Mouse (Mus musculus): ENCODE measurements at regions not wholly inside any gene's neighbourhood (a gene's known extent, or its start where the extent isn't known, plus 50 kb on each side); places are given as distances from the start of the nearest gene placed in this dataset.

GRCm38 (mm10) chr4:131217571-131218155 lies 273.5 kb downstream of the Matn1 start:
- no peak for ATAC-seq (replicated peaks; ENCODE audit: low FRiP score)
- no peaks in the 10 kb centered on the region for H3K36me3 ChIP-seq (ENCODE audit: control insufficient read depth, insufficient read depth, low read length)

GRCm38 (mm10) chr4:131220966-131221365 lies 276.8 kb downstream of the Matn1 start:
- 82% methylated on average over 10 of the region's 10 CpGs for WGBS

More at GRCm38 (mm10) chr4:131217571-131218155, 273.5 kb downstream of the Matn1 start:
- H3K9me3 ChIP-seq (ENCODE audit: control insufficient read depth, low read length), result no peaks in the 10 kb centered on the region
- H3K4me2 ChIP-seq, result no peak overlapping the region
- 0 out of 2 replicates have a peak, but pooled peaks cover 3% of the 10 kb centered on the region for H3K4me1 ChIP-seq (replicated peaks; ENCODE audit: control insufficient read depth, insufficient read depth, low read length)
- no peak for DNase-seq (ENCODE audit: low spot score)
- no peak overlapping the region for H3K4me3 ChIP-seq (ENCODE audit: low read depth, low read length)
- H3K9ac ChIP-seq (ENCODE audit: low read depth, low read length), result no peak overlapping the region
- H3K27me3 ChIP-seq (replicated peaks; ENCODE audit: control insufficient read depth, insufficient read depth, low read length), result no peaks in the 10 kb centered on the region
- WGBS, result 47% methylated on average over 7 of the region's 7 CpGs
- no peak overlapping the region for H3K27ac ChIP-seq (ENCODE audit: low read depth, low read length)

GRCm38 (mm10) chr4:131230361-131230760 lies 286.2 kb downstream of the Matn1 start:
- Histone ChIP-seq H3K27me3 (replicated peaks; ENCODE audit: control insufficient read depth, insufficient read depth, low read length) (no peaks in the 10 kb centered on the region), H3K36me3 (ENCODE audit: control insufficient read depth, insufficient read depth, low read length) (no peaks in the 10 kb centered on the region), H3K9ac (ENCODE audit: low read depth, low read length) (no peak overlapping the region), H3K4me2 (no peak overlapping the region), H3K27ac (ENCODE audit: low read depth, low read length) (no peak overlapping the region), H3K4me1 (replicated peaks; ENCODE audit: control insufficient read depth, insufficient read depth, low read length) (no peaks in the 10 kb centered on the region), H3K4me3 (ENCODE audit: low read depth, low read length) (no peak overlapping the region), H3K9me3 (ENCODE audit: control insufficient read depth, low read length) (no peaks in the 10 kb centered on the region)
- ATAC-seq (replicated peaks; ENCODE audit: low FRiP score) (no peak), DNase-seq (ENCODE audit: low spot score) (no peak)
- WGBS, result 93% methylated on average over 5 of the region's 5 CpGs

More at GRCm38 (mm10) chr4:131220966-131221365, 276.8 kb downstream of the Matn1 start:
- no peak overlapping the region for H3K9ac ChIP-seq (ENCODE audit: low read depth, low read length)
- H3K36me3 ChIP-seq (ENCODE audit: control insufficient read depth, insufficient read depth, low read length), result no peaks in the 10 kb centered on the region
- H3K9me3 ChIP-seq (ENCODE audit: control insufficient read depth, low read length), result no peaks in the 10 kb centered on the region
- H3K4me3 ChIP-seq (ENCODE audit: low read depth, low read length), result no peak overlapping the region
- DNase-seq (ENCODE audit: low spot score) (no peak), ATAC-seq (replicated peaks; ENCODE audit: low FRiP score) (no peak)
- no peak overlapping the region for H3K4me2 ChIP-seq
- H3K27ac ChIP-seq (ENCODE audit: low read depth, low read length), result no peak overlapping the region
- H3K4me1 ChIP-seq (replicated peaks; ENCODE audit: control insufficient read depth, insufficient read depth, low read length), result 0 out of 2 replicates have a peak, but pooled peaks cover 3% of the 10 kb centered on the region
- H3K27me3 ChIP-seq (replicated peaks; ENCODE audit: control insufficient read depth, insufficient read depth, low read length), result no peaks in the 10 kb centered on the region

- H3K4me1 ChIP-seq (replicated peaks; ENCODE audit: control insufficient read depth, insufficient read depth, low read length), result no peaks in the 10 kb centered on the region
- DNase-seq (ENCODE audit: low spot score), result no peak
- H3K36me3 ChIP-seq (ENCODE audit: control insufficient read depth, insufficient read depth, low read length), result no peaks in the 10 kb centered on the region
- 59% methylated on average over 4 of the region's 4 CpGs for WGBS
- no peak overlapping the region for H3K9ac ChIP-seq (ENCODE audit: low read depth, low read length)
- ATAC-seq (replicated peaks; ENCODE audit: low FRiP score), result no peak
- H3K27ac ChIP-seq (ENCODE audit: low read depth, low read length), result no peak overlapping the region
- H3K27me3 ChIP-seq (replicated peaks; ENCODE audit: control insufficient read depth, insufficient read depth, low read length), result no peaks in the 10 kb centered on the region
- no peak overlapping the region for H3K4me3 ChIP-seq (ENCODE audit: low read depth, low read length)
- no peak overlapping the region for H3K4me2 ChIP-seq
- no peaks in the 10 kb centered on the region for H3K9me3 ChIP-seq (ENCODE audit: control insufficient read depth, low read length)
Measured at GRCm38 (mm10) chr4:131236611-131237031, 292.4 kb downstream of the Matn1 start.

- Histone ChIP-seq H3K36me3 (ENCODE audit: control insufficient read depth, insufficient read depth, low read length) (no peaks in the 10 kb centered on the region), H3K9me3 (ENCODE audit: control insufficient read depth, low read length) (no peaks in the 10 kb centered on the region), H3K27ac (ENCODE audit: low read depth, low read length) (no peak overlapping the region), H3K27me3 (replicated peaks; ENCODE audit: control insufficient read depth, insufficient read depth, low read length) (no peaks in the 10 kb centered on the region), H3K4me1 (replicated peaks; ENCODE audit: control insufficient read depth, insufficient read depth, low read length) (no peaks in the 10 kb centered on the region), H3K9ac (ENCODE audit: low read depth, low read length) (no peak overlapping the region), H3K4me2 (no peak overlapping the region), H3K4me3 (ENCODE audit: low read depth, low read length) (no peak overlapping the region)
- WGBS, result 72% methylated on average over 3 of the region's 3 CpGs
- DNase-seq (ENCODE audit: low spot score) (no peak), ATAC-seq (replicated peaks; ENCODE audit: low FRiP score) (no peak)
Measured at GRCm38 (mm10) chr4:131238591-131238990, 294.4 kb downstream of the Matn1 start.

GRCm38 (mm10) chr4:131239132-131239531 lies 294.9 kb downstream of the Matn1 start:
- H3K9me3 ChIP-seq (ENCODE audit: control insufficient read depth, low read length), result no peaks in the 10 kb centered on the region
- ATAC-seq (replicated peaks; ENCODE audit: low FRiP score) (no peak), DNase-seq (ENCODE audit: low spot score) (no peak)
- H3K4me3 ChIP-seq (ENCODE audit: low read depth, low read length), result no peak overlapping the region
- H3K4me2 ChIP-seq, result no peak overlapping the region
- H3K27ac ChIP-seq (ENCODE audit: low read depth, low read length), result no peak overlapping the region
- H3K4me1 ChIP-seq (replicated peaks; ENCODE audit: control insufficient read depth, insufficient read depth, low read length), result no peaks in the 10 kb centered on the region
- H3K36me3 ChIP-seq (ENCODE audit: control insufficient read depth, insufficient read depth, low read length), result no peaks in the 10 kb centered on the region
- no peak overlapping the region for H3K9ac ChIP-seq (ENCODE audit: low read depth, low read length)
- WGBS, result 71% methylated on average over 5 of the region's 5 CpGs
- no peaks in the 10 kb centered on the region for H3K27me3 ChIP-seq (replicated peaks; ENCODE audit: control insufficient read depth, insufficient read depth, low read length)

- Histone ChIP-seq H3K4me3 (ENCODE audit: low read depth, low read length) (no peak overlapping the region), H3K27ac (ENCODE audit: low read depth, low read length) (no peak overlapping the region)
- no peak for ATAC-seq (replicated peaks; ENCODE audit: low FRiP score)
Measured at GRCm38 (mm10) chr4:131240457-131240856, 296.3 kb downstream of the Matn1 start.

GRCm38 (mm10) chr4:131242250-131242649 lies 298.1 kb downstream of the Matn1 start:
- no peak overlapping the region for H3K4me2 ChIP-seq
- 60% methylated on average over 4 of the region's 4 CpGs for WGBS
- H3K27ac ChIP-seq (ENCODE audit: low read depth, low read length), result no peak overlapping the region
- DNase-seq (ENCODE audit: low spot score) (no peak), ATAC-seq (replicated peaks; ENCODE audit: low FRiP score) (no peak)
- no peaks in the 10 kb centered on the region for H3K27me3 ChIP-seq (replicated peaks; ENCODE audit: control insufficient read depth, insufficient read depth, low read length)
- H3K9ac ChIP-seq (ENCODE audit: low read depth, low read length), result no peak overlapping the region
- H3K36me3 ChIP-seq (ENCODE audit: control insufficient read depth, insufficient read depth, low read length), result no peaks in the 10 kb centered on the region
- no peaks in the 10 kb centered on the region for H3K4me1 ChIP-seq (replicated peaks; ENCODE audit: control insufficient read depth, insufficient read depth, low read length)
- no peak overlapping the region for H3K4me3 ChIP-seq (ENCODE audit: low read depth, low read length)
- no peaks in the 10 kb centered on the region for H3K9me3 ChIP-seq (ENCODE audit: control insufficient read depth, low read length)

More at GRCm38 (mm10) chr4:131240457-131240856, 296.3 kb downstream of the Matn1 start:
- Histone ChIP-seq H3K4me1 (replicated peaks; ENCODE audit: control insufficient read depth, insufficient read depth, low read length) (no peaks in the 10 kb centered on the region), H3K27me3 (replicated peaks; ENCODE audit: control insufficient read depth, insufficient read depth, low read length) (no peaks in the 10 kb centered on the region), H3K4me2 (no peak overlapping the region), H3K36me3 (ENCODE audit: control insufficient read depth, insufficient read depth, low read length) (no peaks in the 10 kb centered on the region), H3K9ac (ENCODE audit: low read depth, low read length) (no peak overlapping the region), H3K9me3 (ENCODE audit: control insufficient read depth, low read length) (no peaks in the 10 kb centered on the region)
- 75% methylated on average over 4 of the region's 4 CpGs for WGBS
- DNase-seq (ENCODE audit: low spot score), result no peak

- H3K4me3 ChIP-seq (ENCODE audit: low read depth, low read length), result no peak overlapping the region
- no peaks in the 10 kb centered on the region for H3K27me3 ChIP-seq (replicated peaks; ENCODE audit: control insufficient read depth, insufficient read depth, low read length)
- ATAC-seq (replicated peaks; ENCODE audit: low FRiP score), result no peak
- no peaks in the 10 kb centered on the region for H3K4me1 ChIP-seq (replicated peaks; ENCODE audit: control insufficient read depth, insufficient read depth, low read length)
- no peak overlapping the region for H3K4me2 ChIP-seq
- H3K9me3 ChIP-seq (ENCODE audit: control insufficient read depth, low read length), result no peaks in the 10 kb centered on the region
- DNase-seq (ENCODE audit: low spot score), result no peak
- no peak overlapping the region for H3K27ac ChIP-seq (ENCODE audit: low read depth, low read length)
- 45% methylated on average over 9 of the region's 9 CpGs for WGBS
- H3K36me3 ChIP-seq (ENCODE audit: control insufficient read depth, insufficient read depth, low read length), result no peaks in the 10 kb centered on the region
- H3K9ac ChIP-seq (ENCODE audit: low read depth, low read length), result no peak overlapping the region
Measured at GRCm38 (mm10) chr4:131243744-131244387, 299.7 kb downstream of the Matn1 start.
